Mouse (Mus musculus) fibroblast of lung, adult 2 months (primary cell): Measurements from ENCODE around the gene Etfrf1.
A peak's percentile ranks its signal among the peaks of the same experiment; 100 is the strongest.

ENCODE experiments used
- DNase-seq: peaks from one replicate; pipeline ENCODE4 v3.0.0-alpha.2; 2011; ENCODE audit warnings: low read depth

The Etfrf1 gene

DNA sequence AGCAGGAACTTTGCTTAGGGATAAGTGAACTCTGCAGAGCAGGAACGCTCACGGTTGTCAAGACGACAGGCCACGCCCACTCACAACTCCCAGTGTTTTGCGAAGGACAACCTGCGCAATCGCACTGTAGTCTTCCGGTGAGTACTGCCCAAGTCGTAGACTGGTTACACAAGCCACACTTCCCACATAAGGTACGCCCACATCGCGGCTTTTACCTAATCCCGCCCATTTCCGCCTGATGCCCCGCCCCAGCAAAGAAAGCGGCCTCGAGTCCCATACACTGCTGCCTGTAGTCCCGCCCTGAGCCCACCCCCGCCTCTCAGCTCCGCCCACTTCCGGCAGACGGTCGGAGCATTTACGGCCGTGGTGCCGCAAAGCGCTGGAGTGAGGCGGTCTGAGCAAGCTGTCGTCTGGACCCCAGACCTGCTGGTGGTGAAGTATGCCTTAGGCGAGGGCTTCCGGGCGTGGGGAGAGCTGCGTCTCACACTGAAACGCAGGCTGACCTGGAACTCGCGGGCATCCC, at the start of gene Etfrf1, which contains the start of gene Casc1:
Etfrf1 (plus strand) TSS at position 319 of the 523 bp plus-strand sequence.
Casc1 (minus strand) TSS at position 190 of the 523 bp plus-strand sequence.
- DNase-seq = peak; percentile 99

- DNase-seq = no peak
Measured at GRCm38 (mm10) chr6:145171892-145172606, 38.9 kb upstream of the Etfrf1 start.

- DNase-seq = peak; percentile 47
Measured at GRCm38 (mm10) chr6:145173781-145174191, 37.1 kb upstream of the Etfrf1 start.

DNA sequence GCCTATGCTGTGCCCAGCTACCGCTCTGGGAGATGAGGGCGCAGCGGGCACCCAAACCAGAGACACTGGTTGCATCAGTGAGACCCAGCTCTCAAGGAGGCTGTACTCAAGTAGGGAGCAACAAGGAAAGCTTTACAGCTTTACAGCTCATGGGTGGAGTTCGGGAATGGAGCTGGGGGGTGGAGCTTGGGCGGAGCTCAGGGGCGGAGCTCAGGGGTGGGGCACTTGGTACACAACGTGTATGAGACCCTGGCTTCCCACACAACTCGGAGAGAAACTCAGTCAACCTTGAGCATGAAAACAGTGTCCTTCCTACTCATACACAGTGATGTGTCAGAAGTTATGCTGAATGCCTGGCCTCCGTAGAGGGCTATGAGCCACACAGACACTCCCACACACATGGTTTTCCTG, 35.4 kb upstream of the Etfrf1 start:
- DNase-seq = no peak

DNA sequence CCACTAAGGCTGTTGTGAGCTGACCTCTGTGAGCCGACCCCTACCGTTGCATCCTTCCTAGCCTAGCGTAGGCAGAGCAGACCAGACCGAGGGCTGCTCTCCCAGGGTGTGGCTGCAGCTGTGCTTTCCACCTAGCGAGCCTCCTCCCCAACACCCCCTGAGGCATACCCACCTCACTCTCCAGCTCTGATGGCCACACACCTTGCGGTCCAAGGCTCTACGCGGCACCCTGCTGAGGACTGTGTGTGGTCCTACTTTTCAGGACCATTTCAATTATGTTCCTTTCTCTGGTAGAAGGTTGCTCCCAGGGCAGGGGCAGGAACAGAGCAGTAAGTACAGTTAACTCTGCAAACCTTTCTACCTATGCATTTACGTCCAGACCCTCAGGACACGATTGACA, 34.5 kb upstream of the Etfrf1 start:
- no peak for DNase-seq

- no peak for DNase-seq
Measured at GRCm38 (mm10) chr6:145179665-145180064, 31.3 kb upstream of the Etfrf1 start.

- DNase-seq = no peak
Measured at GRCm38 (mm10) chr6:145182044-145182443, 28.9 kb upstream of the Etfrf1 start.

DNA sequence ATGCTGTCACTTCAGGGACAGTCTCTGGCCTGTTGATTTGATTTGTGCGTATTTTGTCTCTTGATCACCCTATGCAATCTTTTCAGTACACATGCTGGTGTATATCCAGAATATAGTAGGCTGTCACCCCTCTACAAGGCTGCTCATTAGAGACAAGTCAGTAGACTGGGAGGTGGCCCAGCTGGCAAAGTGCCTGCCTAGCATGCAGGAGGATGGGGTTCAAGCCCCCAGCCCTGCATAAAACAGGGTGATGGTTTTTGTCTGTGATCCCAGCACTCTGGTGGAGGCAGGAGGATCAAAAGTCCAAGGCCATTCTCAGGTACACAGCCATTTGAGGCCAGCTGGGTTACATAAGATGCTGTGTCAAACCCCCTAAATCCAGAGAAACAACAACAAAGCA, 24.8 kb upstream of the Etfrf1 start:
- DNase-seq = no peak

- DNase-seq = no peak
Measured at GRCm38 (mm10) chr6:145187093-145188088, 23.5 kb upstream of the Etfrf1 start.

DNA sequence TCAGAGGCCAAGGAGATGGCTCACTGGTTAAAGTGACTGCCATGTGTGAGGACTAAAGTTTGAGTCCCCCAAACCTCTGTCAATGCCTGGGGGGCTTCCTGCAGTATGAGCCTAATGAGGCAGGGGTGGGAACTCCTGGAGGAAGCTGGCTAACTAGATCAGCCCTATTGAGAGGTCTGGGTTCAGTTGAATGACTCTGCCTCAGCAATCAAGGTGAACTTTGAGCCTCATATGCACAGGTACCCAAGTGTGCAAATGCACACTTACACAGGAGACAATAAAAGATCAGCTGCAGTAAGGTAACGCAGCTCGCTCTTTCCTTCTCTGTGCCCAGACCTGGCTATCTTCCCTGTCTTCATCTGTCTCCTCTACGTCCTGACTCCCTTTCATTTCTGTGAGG, 17.9 kb upstream of the Etfrf1 start:
- no peak for DNase-seq

- DNase-seq = no peak
Measured at GRCm38 (mm10) chr6:145193446-145193845, 17.5 kb upstream of the Etfrf1 start.

DNA sequence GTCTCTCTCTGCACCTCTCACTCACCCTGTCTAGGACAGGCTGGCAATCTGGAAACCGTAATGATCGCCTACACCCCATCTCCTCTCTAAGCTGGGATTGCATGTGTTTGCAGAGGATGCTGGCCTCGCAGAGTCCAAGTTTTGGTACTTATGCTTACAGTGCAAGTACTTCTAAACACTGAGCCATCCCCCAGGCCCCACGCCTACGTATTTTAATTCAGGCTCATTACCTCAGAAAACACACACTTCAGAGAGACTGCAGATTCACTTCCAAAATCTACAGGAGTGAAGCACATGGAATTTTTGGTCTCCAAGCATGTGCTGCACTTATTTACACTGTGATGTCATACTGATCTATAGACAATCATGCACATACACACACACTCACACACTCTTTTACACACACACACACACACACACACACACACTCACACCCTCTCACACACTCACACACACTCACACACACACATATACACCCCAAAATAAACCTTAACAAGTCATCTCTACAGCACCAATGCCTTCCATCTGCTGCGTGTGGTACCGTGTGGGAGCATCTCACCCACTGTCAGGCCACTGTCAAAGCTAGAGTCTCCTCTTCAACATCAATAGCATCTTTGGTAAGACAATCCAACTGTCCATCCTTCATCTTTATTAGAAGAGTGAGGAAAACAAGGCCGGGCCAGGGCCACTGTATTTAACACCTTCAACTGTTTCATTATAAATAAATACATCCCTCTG, 12.8 kb upstream of the Etfrf1 start:
- DNase-seq = no peak

DNA sequence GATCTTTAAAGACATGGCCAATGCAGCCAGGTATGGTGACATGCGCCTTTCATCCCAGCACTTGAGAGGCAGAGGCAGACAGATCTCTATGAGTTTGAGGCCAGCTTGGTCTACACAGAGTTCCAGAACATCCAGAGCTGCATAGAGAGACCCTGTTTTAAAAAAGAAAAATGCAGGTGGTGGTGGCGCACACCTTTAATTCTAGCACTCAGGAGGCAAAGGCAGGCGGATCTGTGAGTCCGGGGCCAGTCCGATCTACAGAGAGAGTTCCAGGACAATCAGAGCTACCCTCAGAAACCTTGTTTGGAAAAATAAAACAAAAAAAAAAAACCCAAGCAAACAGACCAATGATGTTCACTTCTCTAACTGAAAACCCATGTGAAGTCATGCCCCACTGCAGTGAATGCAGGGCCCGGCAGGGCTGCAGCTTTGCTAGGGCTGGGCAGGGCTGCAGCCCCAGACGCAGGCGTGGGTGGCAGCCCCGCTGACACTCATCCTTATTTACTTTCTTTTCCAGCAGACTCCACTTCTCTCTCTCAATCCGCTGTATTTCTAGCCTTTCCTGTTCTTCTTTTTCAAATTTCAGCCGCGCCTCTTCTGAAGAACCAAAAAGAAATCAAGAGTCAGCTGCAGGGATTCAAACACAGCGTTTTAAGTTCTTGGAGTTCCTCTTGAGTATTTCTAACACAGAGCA, 8.4 kb upstream of the Etfrf1 start:
- DNase-seq = no peak

GRCm38 (mm10) chr6:145204440-145204839, 6.5 kb upstream of the Etfrf1 start:
- no peak for DNase-seq

- DNase-seq = no peak
Measured at GRCm38 (mm10) chr6:145205142-145205541, 5.8 kb upstream of the Etfrf1 start.

DNA sequence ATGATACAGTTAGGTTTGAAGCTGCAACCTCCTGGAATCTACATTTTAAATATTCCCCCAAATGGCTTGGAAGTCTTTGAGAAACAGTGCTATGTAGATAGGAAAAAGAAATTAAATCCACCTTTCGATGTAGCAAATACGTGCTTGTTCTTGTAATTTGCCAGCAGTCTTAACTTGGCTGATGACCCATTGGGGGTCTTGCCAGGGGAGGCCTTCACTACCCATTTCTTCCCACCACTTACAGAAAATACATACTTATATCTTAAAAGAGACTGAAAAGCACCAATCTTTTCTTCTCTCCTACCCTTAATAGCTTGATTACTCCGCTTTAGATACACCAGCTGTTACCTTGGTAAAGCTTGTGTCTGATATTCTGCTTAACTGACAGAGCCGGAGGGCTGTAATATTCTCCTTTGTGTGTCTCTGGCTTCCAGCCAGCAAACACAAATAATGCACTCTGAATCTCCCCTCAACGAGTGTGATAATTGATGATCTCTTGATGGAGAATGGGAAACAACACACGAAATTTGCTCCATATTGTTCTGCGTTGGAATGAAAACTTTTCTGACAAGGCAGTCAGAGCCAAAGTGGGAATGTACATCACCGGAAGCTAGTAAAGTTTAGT, 766 bp upstream of the Etfrf1 start:
- no peak for DNase-seq

GRCm38 (mm10) chr6:145211376-145212305, 707 bp downstream of the Etfrf1 start:
- peak; percentile 31 for DNase-seq

- DNase-seq = no peak
Measured at GRCm38 (mm10) chr6:145213916-145214315, 3.0 kb downstream of the Etfrf1 start.

DNA sequence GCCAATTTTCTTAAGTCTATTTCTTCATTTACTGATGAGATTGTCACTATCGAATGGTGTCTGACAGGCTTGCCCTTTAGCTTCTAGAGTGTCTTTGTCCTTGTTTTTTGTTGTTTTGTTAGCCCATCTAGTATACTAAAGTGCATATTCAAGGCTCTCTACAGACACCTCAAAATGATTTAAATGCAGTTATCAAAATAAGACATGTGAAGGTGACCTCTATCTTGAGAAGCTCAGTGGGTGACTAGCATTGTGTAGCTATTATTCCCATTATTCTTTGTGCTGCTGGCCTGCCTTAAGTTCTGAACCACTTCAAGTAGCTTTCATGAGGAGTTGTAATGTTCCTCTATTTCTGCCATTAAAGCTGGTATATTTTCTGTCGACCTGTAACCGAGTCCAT, 4.9 kb downstream of the Etfrf1 start:
- no peak for DNase-seq

DNA sequence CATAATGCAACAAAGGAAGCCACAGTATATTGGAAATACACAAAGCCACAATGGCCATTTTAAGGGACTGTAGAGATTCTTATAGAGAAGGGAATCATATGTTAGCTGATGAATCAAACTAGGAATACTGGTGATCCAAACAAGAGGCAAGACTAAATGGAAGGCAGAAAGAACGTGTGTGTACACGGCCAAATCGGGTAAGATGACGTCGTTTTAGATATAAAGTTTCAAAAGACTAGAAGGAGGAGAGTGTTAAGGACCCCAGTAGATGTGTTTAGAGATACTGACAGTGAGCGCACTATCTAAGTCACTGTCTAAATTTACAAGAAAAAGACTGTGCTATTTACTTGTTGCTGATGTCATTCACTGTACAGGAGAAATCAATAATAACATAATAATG, 13.3 kb downstream of the Etfrf1 start:
- no peak for DNase-seq
